Mouse (Mus musculus): ENCODE data around the gene Abcc3. TPM values are rescaled to one million over a fixed set of nuclear protein-coding genes. Genes with fewer than 3 reads are reported as not detected.

The Abcc3 gene
- polyA plus RNA-seq, 1 experiment from 2014 or later = 2.5 TPM

- no peak for ATAC-seq
- 68% methylated on average over 5 of the region's 5 CpGs for WGBS
- H3K4me1 ChIP-seq (ENCODE audit: control insufficient read depth, insufficient read depth, low read length) = peaks cover 36% of the 10 kb centered on the region
- no peak overlapping the region for H3K4me3 ChIP-seq (ENCODE audit: low read length)
- H3K36me3 ChIP-seq (ENCODE audit: control insufficient read depth, insufficient read depth, low read length) = no peaks in the 10 kb centered on the region
- no peak overlapping the region for H3K27ac ChIP-seq (ENCODE audit: low read length)
- no peak overlapping the region for H3K9ac ChIP-seq (ENCODE audit: low read depth, low read length)
- H3K4me2 ChIP-seq (ENCODE audit: low read depth, low read length) = no peak overlapping the region
- H3K9me3 ChIP-seq (ENCODE audit: control insufficient read depth, low read length) = no peaks in the 10 kb centered on the region
- H3K27me3 ChIP-seq (replicated peaks; ENCODE audit: control insufficient read depth, insufficient read depth, low read length) = no peaks in the 10 kb centered on the region
Measured at GRCm38 (mm10) chr11:94423855-94424254, 31.1 kb upstream of the Abcc3 start.

DNA sequence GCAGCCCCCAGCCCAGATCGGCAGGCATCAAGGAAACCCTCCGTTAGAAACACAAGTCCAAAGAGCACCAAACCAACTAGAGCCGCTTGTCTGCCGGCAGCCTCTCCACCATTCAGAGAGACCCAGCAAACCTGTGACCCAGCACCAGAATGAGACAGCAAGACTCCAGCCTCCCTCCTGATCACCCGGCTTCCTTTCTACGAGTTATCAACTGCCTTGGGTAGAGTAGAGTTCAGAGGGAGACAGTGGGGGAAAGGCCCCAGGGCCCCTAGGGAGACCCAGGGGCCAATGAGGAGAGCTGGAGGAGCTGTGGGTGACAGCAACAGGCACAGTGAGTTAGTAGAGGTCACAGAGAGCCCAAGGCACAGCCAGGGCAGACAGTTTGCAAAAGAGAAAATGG is 28.2 kb upstream of the Abcc3 start:
- no peak overlapping the region for H3K27ac ChIP-seq (ENCODE audit: low read length)
- H3K9ac ChIP-seq (ENCODE audit: low read depth, low read length) = no peak overlapping the region
- H3K4me2 ChIP-seq (ENCODE audit: low read depth, low read length) = no peak overlapping the region
- H3K36me3 ChIP-seq (ENCODE audit: control insufficient read depth, insufficient read depth, low read length) = no peaks in the 10 kb centered on the region
- ATAC-seq = no peak
- H3K27me3 ChIP-seq (replicated peaks; ENCODE audit: control insufficient read depth, insufficient read depth, low read length) = no peaks in the 10 kb centered on the region
- H3K4me1 ChIP-seq (ENCODE audit: control insufficient read depth, insufficient read depth, low read length) = peaks cover 16% of the 10 kb centered on the region
- 57% methylated on average over 6 of the region's 6 CpGs for WGBS
- no peak overlapping the region for H3K4me3 ChIP-seq (ENCODE audit: low read length)
- H3K9me3 ChIP-seq (ENCODE audit: control insufficient read depth, low read length) = no peaks in the 10 kb centered on the region

- H3K4me1 ChIP-seq (ENCODE audit: control insufficient read depth, insufficient read depth, low read length) = peaks cover 13% of the 10 kb centered on the region; the same call in 1 of the 2 replicates
- 24% methylated on average over 7 of the region's 7 CpGs for WGBS
- no peak overlapping the region for H3K27ac ChIP-seq (ENCODE audit: low read length)
- H3K27me3 ChIP-seq (replicated peaks; ENCODE audit: control insufficient read depth, insufficient read depth, low read length) = no peaks in the 10 kb centered on the region
- no peaks in the 10 kb centered on the region for H3K9me3 ChIP-seq (ENCODE audit: control insufficient read depth, low read length)
- H3K9ac ChIP-seq (ENCODE audit: low read depth, low read length) = no peak overlapping the region
- no peak overlapping the region for H3K4me3 ChIP-seq (ENCODE audit: low read length)
- no peak overlapping the region for H3K4me2 ChIP-seq (ENCODE audit: low read depth, low read length)
- no peak for ATAC-seq
- H3K36me3 ChIP-seq (ENCODE audit: control insufficient read depth, insufficient read depth, low read length) = no peaks in the 10 kb centered on the region
Measured at GRCm38 (mm10) chr11:94420325-94420724, 27.5 kb upstream of the Abcc3 start.

- H3K4me3 ChIP-seq (ENCODE audit: low read length) = no peak overlapping the region
- no peaks in the 10 kb centered on the region for H3K9me3 ChIP-seq (ENCODE audit: control insufficient read depth, low read length)
- peaks cover 15% of the 10 kb centered on the region for H3K4me1 ChIP-seq (ENCODE audit: control insufficient read depth, insufficient read depth, low read length)
- 59% methylated on average over 10 of the region's 10 CpGs for WGBS
- H3K4me2 ChIP-seq (ENCODE audit: low read depth, low read length) = no peak overlapping the region
- no peak overlapping the region for H3K27ac ChIP-seq (ENCODE audit: low read length)
- H3K9ac ChIP-seq (ENCODE audit: low read depth, low read length) = no peak overlapping the region
- no peaks in the 10 kb centered on the region for H3K27me3 ChIP-seq (replicated peaks; ENCODE audit: control insufficient read depth, insufficient read depth, low read length)
- no peaks in the 10 kb centered on the region for H3K36me3 ChIP-seq (ENCODE audit: control insufficient read depth, insufficient read depth, low read length)
- ATAC-seq = no peak
Measured at GRCm38 (mm10) chr11:94419004-94419727, 26.4 kb upstream of the Abcc3 start.

DNA sequence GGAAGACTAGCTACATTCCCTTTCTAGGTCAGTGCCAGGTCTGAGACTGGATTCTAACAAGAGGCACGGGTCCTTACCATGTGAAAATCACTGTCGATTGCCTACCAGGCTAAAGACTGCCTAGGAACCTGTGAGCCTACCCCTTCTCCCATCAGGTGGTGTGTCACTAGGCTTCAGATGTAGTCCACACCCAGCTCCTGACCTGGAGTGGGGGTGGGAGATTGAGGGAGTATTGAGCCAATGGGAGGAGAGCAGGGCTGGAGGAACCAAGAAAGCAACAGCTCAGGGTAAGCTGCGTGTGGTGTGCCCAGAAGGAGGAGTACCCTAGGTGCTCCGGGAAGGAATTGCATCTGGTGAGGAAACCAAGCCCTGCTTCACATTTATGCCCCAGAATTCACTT is 21.2 kb upstream of the Abcc3 start:
- Histone ChIP-seq H3K9me3 (ENCODE audit: control insufficient read depth, low read length) (no peaks in the 10 kb centered on the region), H3K9ac (ENCODE audit: low read depth, low read length) (no peak overlapping the region), H3K36me3 (ENCODE audit: control insufficient read depth, insufficient read depth, low read length) (no peaks in the 10 kb centered on the region), H3K4me1 (ENCODE audit: control insufficient read depth, insufficient read depth, low read length) (peaks cover 21% of the 10 kb centered on the region), H3K4me3 (ENCODE audit: low read length) (no peak overlapping the region), H3K27me3 (replicated peaks; ENCODE audit: control insufficient read depth, insufficient read depth, low read length) (no peaks in the 10 kb centered on the region), H3K27ac (ENCODE audit: low read length) (no peak overlapping the region), H3K4me2 (ENCODE audit: low read depth, low read length) (no peak overlapping the region)
- 57% methylated on average over 4 of the region's 4 CpGs for WGBS
- peak; percentile 10; the same call in 1 of the 2 replicates for ATAC-seq

DNA sequence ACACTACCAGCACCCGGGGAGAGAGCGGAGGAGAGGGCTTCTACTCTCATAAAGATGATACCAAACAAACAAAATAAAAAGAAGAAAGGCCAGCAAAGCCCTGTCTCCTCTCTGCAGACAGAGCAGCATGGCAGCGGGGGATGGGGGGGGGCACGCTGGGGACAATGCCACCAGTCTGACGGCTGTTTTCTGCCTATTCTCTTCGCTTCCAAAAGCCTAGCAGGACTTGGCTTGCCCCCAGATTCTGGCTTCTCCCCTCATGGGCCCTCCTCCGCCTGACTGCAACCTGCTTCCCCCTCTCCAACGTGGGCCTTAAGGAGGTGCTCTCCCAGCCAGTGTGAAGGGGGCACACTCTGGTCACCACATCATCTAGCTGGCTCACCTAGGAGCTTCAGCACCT is 20.7 kb upstream of the Abcc3 start:
- Histone ChIP-seq H3K4me2 (ENCODE audit: low read depth, low read length) (no peak overlapping the region), H3K4me3 (ENCODE audit: low read length) (no peak overlapping the region), H3K9ac (ENCODE audit: low read depth, low read length) (no peak overlapping the region), H3K9me3 (ENCODE audit: control insufficient read depth, low read length) (no peaks in the 10 kb centered on the region), H3K4me1 (ENCODE audit: control insufficient read depth, insufficient read depth, low read length) (peaks cover 21% of the 10 kb centered on the region), H3K36me3 (ENCODE audit: control insufficient read depth, insufficient read depth, low read length) (no peaks in the 10 kb centered on the region), H3K27ac (ENCODE audit: low read length) (no peak overlapping the region), H3K27me3 (replicated peaks; ENCODE audit: control insufficient read depth, insufficient read depth, low read length) (no peaks in the 10 kb centered on the region)
- ATAC-seq = 0 out of 2 replicates have a peak, but pooled peaks have one; percentile 22
- 31% methylated on average over 8 of the region's 8 CpGs for WGBS

DNA sequence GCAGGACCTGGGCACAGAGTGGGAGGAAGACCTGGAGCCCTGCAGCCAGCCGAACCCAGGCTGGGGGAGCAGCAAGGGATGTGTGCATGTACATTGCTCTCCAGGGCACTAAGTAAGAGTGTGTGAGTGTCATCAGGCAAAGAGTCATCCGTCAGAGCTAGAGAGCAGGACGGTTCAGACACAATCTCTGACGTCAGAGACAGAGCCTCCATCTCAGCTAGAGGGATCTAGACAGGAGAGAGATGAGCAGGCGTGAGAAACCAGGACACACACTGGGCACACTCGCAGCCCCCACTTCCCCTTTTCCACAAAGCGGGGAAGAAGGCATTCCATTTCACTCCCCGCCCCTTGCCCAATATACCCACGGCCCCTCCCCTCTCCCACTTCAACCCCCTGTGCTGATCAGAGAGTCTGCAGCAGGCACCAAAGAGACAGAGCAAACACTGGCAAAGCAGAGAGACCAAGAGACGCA is 20.2 kb upstream of the Abcc3 start:
- Histone ChIP-seq H3K4me1 (ENCODE audit: control insufficient read depth, insufficient read depth, low read length) (peaks cover 22% of the 10 kb centered on the region), H3K27ac (ENCODE audit: low read length) (no peak overlapping the region), H3K27me3 (replicated peaks; ENCODE audit: control insufficient read depth, insufficient read depth, low read length) (no peaks in the 10 kb centered on the region), H3K9me3 (ENCODE audit: control insufficient read depth, low read length) (no peaks in the 10 kb centered on the region), H3K4me2 (ENCODE audit: low read depth, low read length) (no peak overlapping the region), H3K9ac (ENCODE audit: low read depth, low read length) (no peak overlapping the region), H3K36me3 (ENCODE audit: control insufficient read depth, insufficient read depth, low read length) (no peaks in the 10 kb centered on the region), H3K4me3 (ENCODE audit: low read length) (no peak overlapping the region)
- ATAC-seq = peak; percentile 13; the same call in 1 of the 2 replicates
- 24% methylated on average over 10 of the region's 10 CpGs for WGBS

- Histone ChIP-seq H3K4me2 (ENCODE audit: low read depth, low read length) (no peak overlapping the region), H3K27me3 (replicated peaks; ENCODE audit: control insufficient read depth, insufficient read depth, low read length) (no peaks in the 10 kb centered on the region), H3K9me3 (ENCODE audit: control insufficient read depth, low read length) (no peaks in the 10 kb centered on the region), H3K4me1 (ENCODE audit: control insufficient read depth, insufficient read depth, low read length) (peaks cover 27% of the 10 kb centered on the region), H3K27ac (ENCODE audit: low read length) (no peak overlapping the region), H3K9ac (ENCODE audit: low read depth, low read length) (no peak overlapping the region), H3K36me3 (ENCODE audit: control insufficient read depth, insufficient read depth, low read length) (no peaks in the 10 kb centered on the region), H3K4me3 (ENCODE audit: low read length) (no peak overlapping the region)
- WGBS = 46% methylated on average over 2 of the region's 2 CpGs
- no peak for ATAC-seq
Measured at GRCm38 (mm10) chr11:94412562-94412961, 19.8 kb upstream of the Abcc3 start.

DNA sequence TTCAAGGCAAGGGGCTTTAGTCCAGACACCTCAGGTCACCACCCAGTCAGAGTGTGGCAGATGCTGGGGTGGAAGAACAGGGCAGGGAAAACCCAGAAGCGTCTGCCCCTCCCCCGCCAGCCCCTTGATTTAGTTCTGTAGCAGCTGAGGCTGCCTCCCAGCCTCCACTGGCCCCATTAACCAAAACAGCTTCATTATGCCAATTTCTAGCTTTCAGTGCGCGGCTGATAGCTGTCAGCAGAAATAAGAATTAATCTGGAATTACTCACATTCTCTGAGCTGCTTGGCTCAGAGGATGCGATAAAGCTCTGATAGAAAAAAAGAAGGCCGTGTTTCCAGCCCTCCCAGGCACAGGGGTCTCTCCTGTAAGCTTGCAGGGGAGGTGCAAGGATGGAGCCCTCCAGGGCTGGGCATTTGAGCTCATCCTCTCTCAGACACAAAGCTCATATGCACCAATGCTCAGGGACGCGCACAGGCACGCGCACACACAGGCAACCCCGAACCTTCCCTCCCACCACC is 15.1 kb upstream of the Abcc3 start:
- Histone ChIP-seq H3K9ac (ENCODE audit: low read depth, low read length) (no peak overlapping the region; the same call in 1 of the 2 replicates), H3K4me2 (ENCODE audit: low read depth, low read length) (no peak overlapping the region), H3K4me1 (ENCODE audit: control insufficient read depth, insufficient read depth, low read length) (peaks cover 19% of the 10 kb centered on the region), H3K9me3 (ENCODE audit: control insufficient read depth, low read length) (no peaks in the 10 kb centered on the region), H3K27ac (ENCODE audit: low read length) (no peak overlapping the region), H3K36me3 (ENCODE audit: control insufficient read depth, insufficient read depth, low read length) (no peaks in the 10 kb centered on the region), H3K4me3 (ENCODE audit: low read length) (no peak overlapping the region), H3K27me3 (replicated peaks; ENCODE audit: control insufficient read depth, insufficient read depth, low read length) (no peaks in the 10 kb centered on the region)
- WGBS = 48% methylated on average over 11 of the region's 11 CpGs
- no peak for ATAC-seq
